Mouse (Mus musculus): ENCODE measurements around the gene Krtap1-4.

Krtap1-4 gene

GRCm38 (mm10) chr11:99550765-99551164 is 32.7 kb downstream of the Krtap1-4 start, which contains the start of gene Krtap3-3:
Krtap3-3 (minus strand) TSS chr11:99550865.
- in situ Hi-C loops (cut with MboI, MseI): no loop called here

- in situ Hi-C loops (cut with MboI, MseI): no loop called here
Measured at GRCm38 (mm10) chr11:99547892-99548291, 35.6 kb downstream of the Krtap1-4 start.

- in situ Hi-C loops (cut with MboI, MseI): no loop called here
Measured at GRCm38 (mm10) chr11:99539721-99540120, 43.7 kb downstream of the Krtap1-4 start.
